Mouse (Mus musculus) CD4-positive, CD25-positive, alpha-beta regulatory T cell, adult 4 months (primary cell): Measurements from ENCODE around the gene Atr. TPM values are rescaled to one million over a fixed set of nuclear protein-coding genes. Genes with fewer than 3 reads are reported as not detected.
"Not testable (repeated sequence)": the region's sequence is repeated elsewhere in the genome, so short reads cannot be mapped to it uniquely, and the experiment has no call there.

Source experiments
- ATAC-seq: one replicate; pipeline ENCODE4 v1.8.0; 2017
- polyA plus RNA-seq, 2 experiments: library from polyadenylated mRNA; unstranded; fragments of 100-300 nt; shearing (Covaris generic); gene quantifications; one replicate each; pipeline ENCODE4 v1.2.1; 2017

Atr gene
- polyA plus RNA-seq, 2 experiments from 2014 or later: 24.4 to 25.2 TPM

DNA sequence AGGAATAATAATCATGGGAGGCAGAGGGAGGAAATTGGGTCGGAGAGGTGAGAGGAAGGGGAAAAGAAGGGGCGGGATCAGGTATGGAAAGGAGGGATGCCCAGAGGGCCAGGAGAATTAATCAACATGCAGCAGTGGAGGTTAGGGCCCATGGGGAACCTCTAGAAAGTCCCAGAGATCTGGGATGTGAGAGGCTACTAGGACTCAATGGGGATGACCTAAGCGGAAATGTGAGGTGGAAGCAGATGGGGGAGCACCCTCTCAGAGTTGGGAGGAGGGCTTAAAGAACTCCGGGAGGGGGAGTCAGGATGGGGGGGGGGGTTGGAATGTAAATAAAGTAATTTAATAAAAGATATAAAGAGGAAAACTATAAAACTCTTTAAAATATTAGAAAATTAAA lies 96.3 kb downstream of the Atr start:
- no peak for ATAC-seq

DNA sequence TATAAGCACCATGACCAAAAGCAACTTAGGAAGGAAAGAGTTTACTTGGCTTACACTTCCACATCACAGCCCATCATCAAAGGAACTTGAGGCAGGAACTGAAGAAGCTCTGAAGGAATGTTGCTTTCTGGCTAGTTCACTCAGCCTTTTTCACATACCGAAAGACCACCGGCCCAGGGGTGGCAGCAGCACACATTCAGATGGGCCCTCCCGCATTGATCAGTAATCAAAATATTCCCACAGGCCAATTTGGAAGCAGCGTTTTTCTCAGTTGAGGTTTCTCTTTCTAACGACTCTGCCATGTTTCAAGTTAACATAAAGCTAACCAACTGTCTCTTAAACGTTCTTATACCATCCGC lies 96.8 kb downstream of the Atr start:
- ATAC-seq: peak; percentile 12

DNA sequence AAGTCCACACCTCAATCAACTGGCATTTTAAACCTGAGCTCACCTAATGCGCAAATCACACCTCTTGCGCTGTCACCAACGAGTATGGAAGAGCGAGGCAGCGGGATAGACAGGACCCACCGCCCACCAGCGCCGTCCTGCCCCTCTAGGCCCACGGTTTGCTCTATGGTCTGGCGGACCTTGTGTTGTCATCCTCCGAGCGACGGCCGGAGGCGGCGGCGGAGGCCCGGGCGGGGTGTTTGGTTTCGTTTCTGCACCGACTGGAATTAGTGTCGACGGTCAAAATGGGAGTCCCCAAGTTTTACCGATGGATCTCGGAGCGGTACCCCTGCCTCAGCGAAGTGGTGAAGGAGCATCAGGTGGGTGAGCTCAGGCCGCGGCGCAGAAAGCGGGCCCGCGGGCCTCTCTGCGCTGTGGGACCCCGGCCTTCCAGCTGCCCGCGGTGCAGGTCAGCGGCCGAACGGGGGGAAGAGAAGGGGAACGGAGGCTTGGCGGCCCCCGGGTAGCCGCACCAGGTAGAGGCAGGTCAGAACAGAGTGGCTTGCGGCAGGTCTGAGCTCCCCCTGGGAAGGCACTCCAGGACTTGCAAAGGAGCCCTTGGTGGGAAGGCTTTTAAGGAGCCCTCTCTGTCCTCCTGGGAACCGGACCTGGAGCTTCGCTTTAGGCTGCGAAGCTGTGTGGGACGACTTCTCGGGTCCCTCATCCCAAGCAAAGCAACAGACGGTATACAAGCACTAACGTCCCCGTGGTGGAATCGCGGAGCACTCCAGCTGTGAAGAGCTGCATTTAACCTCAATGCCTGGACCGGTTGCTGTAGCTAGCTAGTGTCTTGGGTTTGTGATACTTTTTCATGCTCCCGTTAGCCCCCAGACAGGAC lies 97.4 kb downstream of the Atr start, which contains the start of gene Xrn1:
Gene Xrn1, plus strand, starts transcription at position 176 of the 877 bp plus-strand sequence.
- ATAC-seq: peak; percentile 92

GRCm38 (mm10) chr9:95957611-95958010 lies 100.2 kb downstream of the Atr start:
- ATAC-seq: no peak

DNA sequence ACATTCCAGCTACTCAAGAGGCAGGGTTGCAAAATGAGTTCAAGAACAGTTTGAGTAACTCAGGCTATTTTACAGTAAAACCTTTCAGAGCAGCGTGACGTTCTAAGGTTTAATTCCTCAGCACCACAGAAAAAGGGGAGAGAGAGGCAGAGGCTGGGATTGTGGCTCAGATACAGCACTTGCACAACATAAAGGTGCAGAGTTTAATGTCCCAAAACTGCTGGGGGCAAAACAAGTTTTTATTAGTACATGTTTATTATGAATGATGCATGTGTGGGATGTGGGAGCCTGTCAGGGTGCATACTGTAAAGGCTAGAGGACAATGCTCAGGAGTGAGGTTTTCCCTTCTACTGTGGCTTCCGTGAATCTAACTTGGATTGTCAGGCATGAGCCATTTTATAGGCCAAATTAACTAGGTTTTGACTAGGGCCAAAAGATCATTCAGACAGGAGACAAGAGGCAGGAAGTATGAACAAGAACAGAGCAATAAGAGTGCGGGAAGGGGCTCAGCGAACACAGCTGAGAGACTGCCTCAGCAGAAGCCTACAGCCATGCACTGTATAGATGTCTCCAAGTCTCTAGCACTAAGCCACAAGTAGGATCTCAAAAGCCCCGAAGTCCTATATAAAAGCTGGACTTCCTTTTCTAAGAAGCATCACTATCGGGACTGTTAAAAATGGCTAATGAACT lies 100.8 kb downstream of the Atr start:
- no peak for ATAC-seq

- not testable (repeated sequence) for ATAC-seq
Observed at GRCm38 (mm10) chr9:95958731-95959105, 101.3 kb downstream of the Atr start.

DNA sequence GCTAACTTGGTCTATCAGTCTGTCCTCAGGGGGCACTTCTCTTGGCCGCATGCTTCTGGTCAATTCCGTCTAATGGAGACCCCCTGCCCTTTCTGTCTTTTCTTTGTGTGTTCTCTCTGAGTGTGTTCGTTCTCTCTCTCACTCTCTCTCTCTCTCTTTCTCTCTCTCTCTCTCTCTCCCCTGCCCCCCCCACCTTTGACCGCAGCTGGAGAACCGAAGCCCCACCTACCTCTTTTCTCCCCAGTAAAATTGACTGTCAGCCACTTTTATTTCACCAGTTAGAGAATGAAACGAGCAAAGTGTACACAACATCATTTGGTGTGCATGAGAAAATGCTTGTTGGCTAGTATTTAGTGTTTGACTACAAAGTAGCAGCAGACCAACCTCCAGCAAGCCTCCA lies 101.8 kb downstream of the Atr start:
- ATAC-seq: no peak

DNA sequence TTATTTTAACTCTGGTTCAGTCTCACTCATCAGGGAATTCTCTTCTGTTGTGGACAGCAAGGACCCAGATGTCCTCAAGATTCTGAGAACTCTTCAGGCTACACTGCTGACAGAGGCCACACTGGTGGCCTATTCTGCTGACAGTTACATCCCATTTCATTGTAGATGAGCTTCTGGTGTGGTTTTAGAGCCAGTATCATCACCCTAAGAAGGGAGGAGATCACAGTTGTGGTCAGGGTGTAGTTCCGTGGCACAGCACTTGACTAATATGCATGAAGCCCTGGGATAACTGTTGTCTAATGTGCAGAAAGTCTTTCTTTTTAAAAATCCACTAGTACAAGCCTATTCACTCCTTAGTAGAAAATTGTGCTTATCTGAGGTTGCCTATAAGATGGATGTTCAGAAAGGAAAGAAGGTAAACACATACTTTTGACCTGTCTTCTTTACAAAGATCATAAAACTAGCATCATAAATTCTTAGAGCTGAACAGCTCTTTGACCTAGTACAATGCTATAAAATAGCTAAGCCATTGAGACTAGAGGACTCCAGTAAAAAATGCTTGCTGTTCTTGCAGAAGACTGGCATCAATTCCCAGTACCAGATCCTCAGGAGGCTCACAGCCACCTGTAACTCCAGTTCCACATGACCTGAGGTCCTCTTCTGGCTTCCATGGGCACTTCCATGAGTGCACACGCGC lies 102.5 kb downstream of the Atr start:
- no peak for ATAC-seq

- ATAC-seq: no peak
Observed at GRCm38 (mm10) chr9:95961058-95961457, 103.7 kb downstream of the Atr start.

DNA sequence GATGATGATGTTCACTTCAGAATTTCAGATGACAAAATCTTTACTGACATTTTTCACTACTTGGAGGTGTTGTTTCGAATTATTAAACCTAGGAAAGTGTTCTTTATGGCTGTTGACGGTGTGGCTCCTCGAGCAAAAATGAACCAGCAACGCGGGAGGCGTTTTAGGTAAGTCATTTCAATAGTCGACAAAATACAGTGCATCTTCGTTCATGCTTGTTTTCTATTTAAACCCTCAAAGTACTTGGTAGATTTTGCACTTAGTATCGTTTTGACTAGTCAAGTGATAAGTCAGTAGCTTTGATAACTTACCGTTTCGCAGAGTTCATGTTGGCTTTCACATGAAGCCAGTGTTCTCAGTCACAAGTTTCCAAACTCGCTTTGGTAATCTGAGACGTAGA lies 106.6 kb downstream of the Atr start:
- ATAC-seq: peak; percentile 56

DNA sequence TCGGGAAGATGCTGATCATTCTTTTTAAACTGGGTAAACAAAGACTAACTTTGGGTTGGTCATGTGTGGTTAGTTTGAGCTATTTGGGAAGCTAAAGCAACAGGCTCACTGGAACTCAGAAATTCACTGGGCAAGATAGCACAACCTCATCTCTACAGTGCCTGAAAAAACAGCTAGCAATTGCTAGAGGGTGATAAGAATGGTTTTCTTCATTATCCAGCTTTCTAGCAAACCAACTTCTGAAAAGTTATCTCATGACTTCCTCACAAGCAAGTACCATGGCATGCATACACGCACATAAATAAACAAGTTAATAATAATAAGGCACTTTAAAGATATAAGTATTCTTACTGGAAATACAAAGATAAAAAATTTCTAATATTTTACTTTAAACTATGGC lies 120.9 kb downstream of the Atr start:
- ATAC-seq: no peak

GRCm38 (mm10) chr9:95979896-95980295 lies 122.5 kb downstream of the Atr start:
- ATAC-seq: no peak

- no peak for ATAC-seq
Observed at GRCm38 (mm10) chr9:95992255-95992654, 134.9 kb downstream of the Atr start.

Other genes starting within 250 kb of the Atr start
- gene Pcolce2, start 220.0 kb upstream of the Atr start, polyA plus RNA-seq: under 1 TPM in 1 of 2 experiments, not detected in 1; 0.32 TPM
- gene Trpc1, start 107.2 kb upstream of the Atr start, polyA plus RNA-seq: under 1 TPM; 0.36 to 0.76 TPM
- 1 to 10 TPM in 1 of 2 experiments, under 1 TPM in 1; 0.42 to 2.1 TPM for gene Pls1, start 12.3 kb upstream of the Atr start, polyA plus RNA-seq
- 10 to 100 TPM; 52.8 to 55.2 TPM for gene Xrn1, start 97.2 kb downstream of the Atr start, polyA plus RNA-seq